Mouse (Mus musculus) hindbrain, embryonic 11.5 days (tissue): Measurements from ENCODE around the gene Mpp4. TPM values are rescaled to one million over a fixed set of nuclear protein-coding genes. Genes with fewer than 3 reads are reported as not detected.

Experiments
- ATAC-seq: fragments of 200-750 bp; cut with Nextera tagmentation; 2 replicates; pipeline ENCODE4 v1.8.0; 2017; ENCODE audit warnings: mild to moderate bottlenecking, moderate TSS enrichment, moderate library complexity; ENCODE audit not compliant: low FRiP score
- DNase-seq: peaks from one replicate; pipeline ENCODE4 v3.0.0-alpha.2; 2015; ENCODE audit warnings: low spot score
- H3K27ac ChIP-seq: fragments of 300-500 bp; sonication (generic); 2 replicates; pipeline ENCODE4 v1.5.1; 2014; ENCODE audit warnings: mild to moderate bottlenecking, low read depth, low read length
- H3K27me3 ChIP-seq: fragments of 300-500 bp; sonication (generic); 2 replicates; pipeline ENCODE4 v1.6.1; 2014; ENCODE audit warnings: mild to moderate bottlenecking, low read length, moderate library complexity, mixed read lengths; ENCODE audit not compliant: control insufficient read depth, insufficient read depth
- H3K36me3 ChIP-seq: fragments of 300-500 bp; sonication (generic); 2 replicates; pipeline ENCODE4 v1.6.1; 2014; ENCODE audit warnings: mild to moderate bottlenecking, low read length, moderate library complexity, mixed read lengths; ENCODE audit not compliant: control insufficient read depth, insufficient read depth
- H3K4me1 ChIP-seq: fragments of 300-500 bp; sonication (generic); replicated peaks from 2 replicates; pipeline ENCODE4 v1.6.1; 2014; ENCODE audit warnings: low read length, mixed read lengths; ENCODE audit not compliant: control insufficient read depth, insufficient read depth
- H3K4me2 ChIP-seq: fragments of 300-500 bp; sonication (generic); replicated peaks from 2 replicates; pipeline ENCODE4 v1.6.1; 2014; ENCODE audit warnings: mild to moderate bottlenecking, low read depth, low read length
- H3K4me3 ChIP-seq: fragments of 300-500 bp; sonication (generic); 2 replicates; pipeline ENCODE4 v1.5.1; 2014; ENCODE audit warnings: low read depth, low read length
- H3K9ac ChIP-seq: fragments of 300-500 bp; sonication (generic); 2 replicates; pipeline ENCODE4 v1.6.1; 2014; ENCODE audit warnings: low read depth, low read length
- H3K9me3 ChIP-seq: fragments of 300-500 bp; sonication (generic); 2 replicates; pipeline ENCODE4 v1.6.1; 2016; ENCODE audit warnings: low read length; ENCODE audit not compliant: control insufficient read depth
- WGBS: fragments of 180-500 bp; shearing (Covaris S2); extraction: QIAGEN DNeasy Blood & Tissue Kit; methylation state at CpG from one replicate; pipeline ENCODE4 v1.1.7; 2014; 5-methylcytosine and 5-hydroxymethylcytosine counted together
- polyA plus RNA-seq: library from polyadenylated mRNA; unstranded; fragments of >200 nt; fragmentation: Nextera tagmentation; extraction: Ambion mirVana; gene quantifications from 2 replicates; pipeline ENCODE4 v1.2.1, GENCODE M21; 2014

Gene Mpp4
- 0.33 and 0.96 TPM in 2 replicates for polyA plus RNA-seq

DNA sequence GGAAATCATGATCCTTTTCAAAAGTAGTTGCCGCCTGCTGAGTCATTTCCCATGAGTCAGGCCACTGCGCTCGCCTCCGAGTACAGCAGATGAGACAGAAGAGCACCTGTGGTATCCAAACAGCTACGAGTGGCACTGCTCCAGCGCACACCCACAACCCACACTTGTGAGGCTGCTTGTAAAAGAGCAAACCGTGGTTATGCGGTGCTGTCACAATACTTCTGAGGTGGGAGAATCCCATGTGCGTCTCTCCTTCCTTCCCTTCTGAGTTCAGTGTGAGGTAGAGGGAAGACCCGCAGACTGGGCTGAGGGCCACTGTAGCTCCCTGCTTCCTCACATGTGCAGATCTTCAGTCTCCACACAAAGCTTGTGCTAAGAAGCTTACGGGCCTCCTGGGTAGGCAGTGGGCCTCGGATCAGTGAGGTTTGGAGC lies at the start of gene Mpp4:
TSS of gene Mpp4 (minus strand) at position 360 of the 432 bp plus-strand sequence.
- Histone ChIP-seq H3K4me1 (no peaks in the 10 kb centered on the region), H3K27me3 (no peaks in the 10 kb centered on the region), H3K9ac (no peak within 1 kb of the TSS), H3K4me3 (no peak within 1 kb of the TSS), H3K27ac (no peak within 1 kb of the TSS), H3K4me2 (no peak within 1 kb of the TSS), H3K9me3 (no peaks in the 10 kb centered on the region), H3K36me3 (peaks cover 5% of the 10 kb centered on the region; the same call in 1 of the 2 replicates)
- WGBS, result 52% methylated on average over 12 of the region's 12 CpGs
- no peak for DNase-seq
- ATAC-seq, result no peak

- no CpG with 5 or more reads among the region's 1 CpGs for WGBS
Observed at GRCm38 (mm10) chr1:59212951-59213350, 49.8 kb upstream of the Mpp4 start.

DNA sequence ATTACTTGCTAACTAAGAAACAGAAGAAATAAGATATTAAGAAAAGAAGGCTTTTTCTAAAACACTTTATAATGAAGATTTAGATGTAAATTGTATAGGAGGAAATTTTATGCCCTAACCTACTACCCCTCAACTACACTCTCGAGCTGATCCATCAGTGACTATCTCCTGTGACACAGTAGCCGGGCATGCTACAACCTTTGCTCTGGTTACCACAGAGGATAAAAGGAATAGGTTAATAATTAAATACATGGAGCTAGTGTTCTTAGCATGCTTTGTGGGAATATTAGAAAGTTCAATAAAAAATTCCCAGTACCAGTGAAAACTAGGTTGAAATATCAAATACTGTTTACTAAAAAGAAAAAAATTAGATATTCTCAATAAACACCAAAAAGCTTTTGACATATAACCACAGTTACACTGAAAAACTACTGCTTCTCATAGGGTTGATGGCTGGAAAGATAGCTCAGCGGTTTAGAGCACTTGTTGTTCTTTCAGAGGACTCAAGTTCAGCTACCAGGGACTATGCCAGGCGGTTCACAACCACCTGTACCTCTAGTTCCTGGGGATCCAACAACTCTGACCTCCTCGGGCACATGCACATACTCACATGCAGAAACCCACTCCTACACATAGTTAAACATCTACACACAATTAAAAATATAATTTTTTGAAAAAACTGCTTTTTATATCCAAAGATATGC lies 49.0 kb upstream of the Mpp4 start:
- ATAC-seq, result no peak
- Histone ChIP-seq H3K4me3 (no peak overlapping the region), H3K4me2 (no peak overlapping the region), H3K27ac (no peak overlapping the region), H3K36me3 (no peaks in the 10 kb centered on the region), H3K27me3 (no peaks in the 10 kb centered on the region), H3K9ac (no peak overlapping the region), H3K9me3 (no peaks in the 10 kb centered on the region), H3K4me1 (no peaks in the 10 kb centered on the region)
- 67% methylated on average over 5 of the region's 5 CpGs for WGBS
- DNase-seq, result no peak

More at GRCm38 (mm10) chr1:59212951-59213350, 49.8 kb upstream of the Mpp4 start:
- Histone ChIP-seq H3K27ac (no peak overlapping the region), H3K4me3 (no peak overlapping the region), H3K9me3 (no peaks in the 10 kb centered on the region), H3K9ac (no peak overlapping the region), H3K4me2 (no peak overlapping the region), H3K4me1 (no peaks in the 10 kb centered on the region), H3K36me3 (no peaks in the 10 kb centered on the region), H3K27me3 (no peaks in the 10 kb centered on the region)
- ATAC-seq (no peak), DNase-seq (no peak)

GRCm38 (mm10) chr1:59211651-59212050 lies 48.5 kb upstream of the Mpp4 start:
- WGBS, result 87% methylated on average over 4 of the region's 4 CpGs
- no peak for DNase-seq
- H3K27me3 ChIP-seq, result no peaks in the 10 kb centered on the region
- H3K36me3 ChIP-seq, result no peaks in the 10 kb centered on the region
- no peak overlapping the region for H3K4me3 ChIP-seq
- no peaks in the 10 kb centered on the region for H3K9me3 ChIP-seq
- no peak overlapping the region for H3K4me2 ChIP-seq
- no peaks in the 10 kb centered on the region for H3K4me1 ChIP-seq
- H3K27ac ChIP-seq, result no peak overlapping the region
- no peak for ATAC-seq
- no peak overlapping the region for H3K9ac ChIP-seq

DNA sequence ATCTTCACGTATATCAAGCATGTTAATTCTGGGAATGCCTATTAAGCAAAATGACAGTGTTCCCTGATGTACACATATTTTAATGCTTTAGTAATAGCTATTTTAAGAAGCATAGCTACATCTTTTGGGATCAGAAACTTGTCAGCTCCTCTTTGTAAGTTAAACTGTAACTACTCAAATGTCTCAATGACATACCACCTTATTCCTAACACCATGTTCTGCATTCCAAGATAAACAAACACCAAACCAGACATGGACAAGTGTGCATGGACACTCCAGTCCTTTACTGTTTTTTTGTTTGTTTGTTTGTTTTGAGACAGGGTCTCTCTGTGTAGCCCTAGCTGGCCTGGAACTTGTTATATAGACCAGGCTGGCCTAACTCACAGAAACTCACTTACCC lies 45.1 kb upstream of the Mpp4 start:
- H3K9ac ChIP-seq, result no peak overlapping the region
- no peaks in the 10 kb centered on the region for H3K27me3 ChIP-seq
- ATAC-seq (no peak), DNase-seq (no peak)
- no peaks in the 10 kb centered on the region for H3K9me3 ChIP-seq
- H3K4me2 ChIP-seq, result no peak overlapping the region
- no peak overlapping the region for H3K4me3 ChIP-seq
- H3K4me1 ChIP-seq, result no peaks in the 10 kb centered on the region
- no peaks in the 10 kb centered on the region for H3K36me3 ChIP-seq
- no peak overlapping the region for H3K27ac ChIP-seq
- 97% methylated on average over 1 of the region's 1 CpGs for WGBS

- 88% methylated on average over 1 of the region's 1 CpGs for WGBS
- no peaks in the 10 kb centered on the region for H3K36me3 ChIP-seq
- H3K27me3 ChIP-seq, result no peaks in the 10 kb centered on the region
- no peak overlapping the region for H3K4me2 ChIP-seq
- H3K27ac ChIP-seq, result no peak overlapping the region
- H3K9ac ChIP-seq, result no peak overlapping the region
- H3K4me3 ChIP-seq, result no peak overlapping the region
- ATAC-seq, result no peak
- no peaks in the 10 kb centered on the region for H3K9me3 ChIP-seq
- H3K4me1 ChIP-seq, result no peaks in the 10 kb centered on the region
- DNase-seq, result no peak
Observed at GRCm38 (mm10) chr1:59204489-59204888, 41.3 kb upstream of the Mpp4 start.

GRCm38 (mm10) chr1:59202367-59202766 lies 39.2 kb upstream of the Mpp4 start:
- no peak overlapping the region for H3K9ac ChIP-seq
- no peak overlapping the region for H3K4me3 ChIP-seq
- H3K4me1 ChIP-seq, result no peaks in the 10 kb centered on the region
- H3K27ac ChIP-seq, result no peak overlapping the region
- H3K4me2 ChIP-seq, result no peak overlapping the region
- ATAC-seq (no peak), DNase-seq (no peak)
- 91% methylated on average over 10 of the region's 10 CpGs for WGBS
- H3K27me3 ChIP-seq, result no peaks in the 10 kb centered on the region
- H3K36me3 ChIP-seq, result no peaks in the 10 kb centered on the region
- H3K9me3 ChIP-seq, result no peaks in the 10 kb centered on the region

- 79% methylated on average over 1 of the region's 1 CpGs for WGBS
- no peaks in the 10 kb centered on the region for H3K9me3 ChIP-seq
- H3K4me3 ChIP-seq, result no peak overlapping the region
- no peak overlapping the region for H3K27ac ChIP-seq
- H3K4me2 ChIP-seq, result no peak overlapping the region
- no peaks in the 10 kb centered on the region for H3K36me3 ChIP-seq
- ATAC-seq (no peak), DNase-seq (no peak)
- no peak overlapping the region for H3K9ac ChIP-seq
- H3K4me1 ChIP-seq, result no peaks in the 10 kb centered on the region
- no peaks in the 10 kb centered on the region for H3K27me3 ChIP-seq
Observed at GRCm38 (mm10) chr1:59201561-59201960, 38.4 kb upstream of the Mpp4 start.

DNA sequence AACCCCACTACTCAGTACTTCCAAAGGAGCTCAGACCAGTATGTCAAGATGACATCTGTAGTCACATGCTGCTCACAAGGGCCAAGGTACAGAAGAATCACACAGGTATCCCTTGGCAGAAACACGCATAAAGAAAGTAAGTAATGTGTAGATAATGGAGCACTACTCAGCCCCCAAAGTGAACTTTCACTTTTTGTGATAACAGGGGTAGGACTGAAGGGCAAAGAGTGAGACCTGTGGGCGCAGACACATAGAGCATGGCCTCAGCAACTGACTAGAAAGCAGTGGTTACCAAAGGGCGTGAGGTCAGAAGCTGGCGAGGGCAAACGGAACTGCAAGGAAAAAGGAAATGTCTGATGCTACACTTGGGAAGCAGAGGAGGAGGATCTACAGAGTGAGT lies 37.8 kb upstream of the Mpp4 start:
- H3K36me3 ChIP-seq, result no peaks in the 10 kb centered on the region
- ATAC-seq, result no peak
- WGBS, result 92% methylated on average over 5 of the region's 5 CpGs
- no peaks in the 10 kb centered on the region for H3K9me3 ChIP-seq
- H3K27ac ChIP-seq, result no peak overlapping the region
- no peaks in the 10 kb centered on the region for H3K4me1 ChIP-seq
- H3K9ac ChIP-seq, result no peak overlapping the region
- H3K27me3 ChIP-seq, result no peaks in the 10 kb centered on the region
- no peak overlapping the region for H3K4me3 ChIP-seq
- H3K4me2 ChIP-seq, result no peak overlapping the region
- DNase-seq, result no peak
